Mouse (Mus musculus) hindbrain, embryonic 14.5 days (tissue): Measurements from ENCODE around the gene Nt5m. TPM values are rescaled to one million over a fixed set of nuclear protein-coding genes. Genes with fewer than 3 reads are reported as not detected.

ENCODE experiments used
- ATAC-seq: fragments of 200-750 bp; cut with Nextera tagmentation; 2 replicates; pipeline ENCODE4 v1.8.0; 2017; ENCODE audit warnings: moderate number of reproducible peaks, mild to moderate bottlenecking, moderate TSS enrichment, moderate library complexity; ENCODE audit not compliant: low FRiP score
- DNase-seq: peaks from one replicate; pipeline ENCODE4 v3.0.0-alpha.2; 2015; ENCODE audit warnings: low spot score
- H3K27ac ChIP-seq: fragments of 300-500 bp; sonication (generic); 2 replicates; pipeline ENCODE4 v1.5.1; 2014; ENCODE audit warnings: mild to moderate bottlenecking, moderate library complexity
- H3K27me3 ChIP-seq: fragments of 300-500 bp; sonication (generic); 2 replicates; pipeline ENCODE4 v1.6.1; 2014; ENCODE audit warnings: mild to moderate bottlenecking, low read length, mixed read lengths; ENCODE audit not compliant: control insufficient read depth, insufficient read depth
- H3K36me3 ChIP-seq: fragments of 300-500 bp; sonication (generic); replicated peaks from 2 replicates; pipeline ENCODE4 v1.6.1; 2014; ENCODE audit not compliant: control insufficient read depth, insufficient read depth
- H3K4me1 ChIP-seq: fragments of 300-500 bp; sonication (generic); replicated peaks from 2 replicates; pipeline ENCODE4 v1.6.1; 2014; ENCODE audit warnings: antibody characterized with exemption, low read length, mixed read lengths; ENCODE audit not compliant: control insufficient read depth, insufficient read depth
- H3K4me2 ChIP-seq: fragments of 300-500 bp; sonication (generic); replicated peaks from 2 replicates; pipeline ENCODE4 v1.6.1; 2014; ENCODE audit warnings: mild to moderate bottlenecking, moderate library complexity
- H3K4me3 ChIP-seq: fragments of 300-500 bp; sonication (generic); replicated peaks from 2 replicates; pipeline ENCODE4 v1.5.1; 2014; ENCODE audit warnings: mild to moderate bottlenecking, low read length
- H3K9ac ChIP-seq: fragments of 300-500 bp; sonication (generic); 2 replicates; pipeline ENCODE4 v1.6.1; 2014
- H3K9me3 ChIP-seq: fragments of 300-500 bp; sonication (generic); 2 replicates; pipeline ENCODE4 v1.6.1; 2016; ENCODE audit warnings: low read length; ENCODE audit not compliant: control insufficient read depth
- WGBS: fragments of 180-500 bp; shearing (Covaris S2); extraction: QIAGEN DNeasy Blood & Tissue Kit; methylation state at CpG from one replicate; pipeline ENCODE4 v1.1.7; 2014; 5-methylcytosine and 5-hydroxymethylcytosine counted together
- polyA plus RNA-seq: library from polyadenylated mRNA; unstranded; fragments of >200 nt; fragmentation: Nextera tagmentation; extraction: Ambion mirVana; gene quantifications from 2 replicates; pipeline ENCODE4 v1.2.1, GENCODE M21; 2014

The Nt5m gene
- polyA plus RNA-seq, 1 experiment from 2014 or later: 70.0 TPM

DNA sequence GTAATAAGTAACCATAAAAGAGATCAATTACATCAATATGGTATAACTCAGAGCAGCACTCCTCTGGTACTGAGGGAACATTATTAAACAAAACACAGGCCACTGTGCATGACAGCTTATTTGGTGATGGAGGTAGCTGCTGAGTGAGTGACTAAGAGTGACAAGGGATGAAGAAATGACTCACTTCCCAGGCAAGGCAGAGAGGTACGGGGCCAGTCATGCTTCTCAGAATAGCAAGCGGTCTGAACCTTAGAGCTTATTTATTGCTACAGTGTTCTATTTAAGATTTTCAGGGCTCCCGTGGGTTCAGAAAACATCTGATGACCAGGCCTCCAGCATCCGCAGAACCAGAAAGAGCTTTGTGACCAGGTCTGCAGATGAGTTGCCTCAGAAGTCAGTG is 74.5 kb downstream of the Nt5m start:
- Histone ChIP-seq H3K9me3 (no peaks in the 10 kb centered on the region), H3K4me2 (no peak overlapping the region), H3K27ac (no peak overlapping the region), H3K36me3 (no peaks in the 10 kb centered on the region), H3K4me3 (no peak overlapping the region), H3K27me3 (no peaks in the 10 kb centered on the region), H3K4me1 (no peaks in the 10 kb centered on the region), H3K9ac (no peak overlapping the region)
- ATAC-seq (no peak), DNase-seq (no peak)
- WGBS: 88% methylated on average over 4 of the region's 4 CpGs

DNA sequence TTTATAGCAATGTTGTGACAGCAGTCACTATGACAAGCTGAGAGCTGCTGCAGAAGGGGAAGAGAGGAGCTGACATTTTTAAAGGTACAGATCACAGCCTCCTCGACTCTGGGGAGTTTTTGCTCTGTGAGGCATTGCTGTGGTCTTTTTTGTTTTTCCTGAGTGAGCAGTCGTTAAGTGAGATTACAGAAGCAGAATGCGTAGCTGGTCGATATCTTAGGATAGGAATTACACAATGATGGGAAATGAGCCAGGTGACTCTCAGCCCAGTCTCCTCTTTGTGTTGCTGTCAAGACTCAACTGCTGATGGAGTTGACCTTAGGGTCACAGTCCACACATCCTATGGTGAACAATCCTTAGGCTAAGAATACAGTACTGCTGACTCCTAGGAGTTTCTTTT is 78.8 kb downstream of the Nt5m start:
- no peak overlapping the region for H3K4me2 ChIP-seq
- H3K9ac ChIP-seq: no peak overlapping the region
- ATAC-seq (no peak), DNase-seq (no peak)
- no peak overlapping the region for H3K27ac ChIP-seq
- H3K27me3 ChIP-seq: no peaks in the 10 kb centered on the region
- H3K4me3 ChIP-seq: no peak overlapping the region
- WGBS: 51% methylated on average over 4 of the region's 4 CpGs
- no peaks in the 10 kb centered on the region for H3K36me3 ChIP-seq
- H3K4me1 ChIP-seq: no peaks in the 10 kb centered on the region
- H3K9me3 ChIP-seq: no peaks in the 10 kb centered on the region

DNA sequence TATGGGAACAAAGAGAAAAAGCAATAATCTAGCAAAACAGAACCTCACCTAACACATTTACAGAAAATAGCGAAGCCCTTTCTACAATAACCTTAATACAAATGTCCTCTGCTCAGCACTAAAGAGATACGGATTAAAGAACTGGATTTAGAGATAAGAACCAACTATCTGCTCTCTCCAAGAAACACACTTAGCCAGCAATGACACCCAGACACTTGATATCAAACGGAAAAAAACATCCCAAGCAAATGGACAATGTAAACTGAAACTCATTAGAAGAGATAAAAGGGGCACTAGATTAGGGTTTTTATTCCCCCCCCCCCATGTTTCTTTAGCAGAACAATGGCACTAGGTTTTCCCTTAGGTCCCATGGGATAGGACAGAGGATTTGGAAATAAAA is 80.2 kb downstream of the Nt5m start:
- Histone ChIP-seq H3K27ac (no peak overlapping the region), H3K36me3 (no peaks in the 10 kb centered on the region), H3K4me3 (no peak overlapping the region), H3K9me3 (no peaks in the 10 kb centered on the region), H3K4me2 (no peak overlapping the region), H3K9ac (no peak overlapping the region), H3K4me1 (no peaks in the 10 kb centered on the region), H3K27me3 (no peaks in the 10 kb centered on the region)
- ATAC-seq: no peak
- 80% methylated on average over 3 of the region's 3 CpGs for whole genome bisulfite sequencing
- no peak for DNase-seq

DNA sequence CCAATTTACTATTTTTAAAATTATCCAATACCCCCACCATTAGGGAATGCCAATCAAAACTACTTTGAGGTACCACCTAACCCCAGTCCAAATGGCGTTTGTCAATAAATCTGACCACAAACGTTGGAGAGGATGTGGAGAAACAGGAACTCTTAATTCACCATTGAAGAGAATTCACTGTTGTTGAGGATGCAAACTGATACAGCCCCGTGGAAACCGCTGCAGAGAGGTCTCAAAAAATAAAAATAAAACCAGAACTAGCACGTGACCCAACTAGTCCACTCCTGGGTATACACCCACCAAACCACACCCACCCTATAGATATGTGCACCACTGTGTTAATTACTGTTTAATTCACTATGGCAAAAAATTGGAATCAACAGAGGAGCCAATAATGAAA is 81.1 kb downstream of the Nt5m start:
- Histone ChIP-seq H3K4me1 (no peaks in the 10 kb centered on the region), H3K9me3 (no peaks in the 10 kb centered on the region), H3K4me3 (no peak overlapping the region), H3K27ac (no peak overlapping the region), H3K36me3 (no peaks in the 10 kb centered on the region), H3K4me2 (no peak overlapping the region), H3K27me3 (no peaks in the 10 kb centered on the region), H3K9ac (no peak overlapping the region)
- DNase-seq: no peak
- no peak for ATAC-seq
- WGBS: 79% methylated on average over 5 of the region's 5 CpGs

DNA sequence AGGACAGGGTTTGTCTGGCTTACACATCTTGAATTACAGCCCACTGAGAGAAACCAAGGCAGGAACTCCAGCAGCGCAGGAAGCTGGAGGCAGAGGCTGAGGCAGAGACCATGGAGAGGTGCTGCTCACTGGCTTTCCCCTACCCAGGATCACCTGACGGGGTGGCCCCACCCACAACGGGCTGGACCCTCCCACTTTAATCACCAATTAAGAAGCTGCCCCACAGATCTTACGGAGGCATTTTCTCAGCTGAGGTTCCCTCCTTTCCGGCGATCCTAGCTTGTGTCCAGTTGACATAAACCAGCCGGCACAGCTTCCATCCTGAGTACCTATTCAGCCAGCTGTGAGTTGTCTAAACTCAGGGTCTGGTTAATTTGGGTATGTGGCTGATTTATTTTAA is 82.0 kb downstream of the Nt5m start:
- H3K4me2 ChIP-seq: no peak overlapping the region
- no peaks in the 10 kb centered on the region for H3K27me3 ChIP-seq
- H3K27ac ChIP-seq: no peak overlapping the region
- no peaks in the 10 kb centered on the region for H3K36me3 ChIP-seq
- H3K4me3 ChIP-seq: no peak overlapping the region
- no peaks in the 10 kb centered on the region for H3K4me1 ChIP-seq
- DNase-seq (no peak), ATAC-seq (no peak)
- no peak overlapping the region for H3K9ac ChIP-seq
- WGBS: 21% methylated on average over 7 of the region's 7 CpGs
- no peaks in the 10 kb centered on the region for H3K9me3 ChIP-seq

DNA sequence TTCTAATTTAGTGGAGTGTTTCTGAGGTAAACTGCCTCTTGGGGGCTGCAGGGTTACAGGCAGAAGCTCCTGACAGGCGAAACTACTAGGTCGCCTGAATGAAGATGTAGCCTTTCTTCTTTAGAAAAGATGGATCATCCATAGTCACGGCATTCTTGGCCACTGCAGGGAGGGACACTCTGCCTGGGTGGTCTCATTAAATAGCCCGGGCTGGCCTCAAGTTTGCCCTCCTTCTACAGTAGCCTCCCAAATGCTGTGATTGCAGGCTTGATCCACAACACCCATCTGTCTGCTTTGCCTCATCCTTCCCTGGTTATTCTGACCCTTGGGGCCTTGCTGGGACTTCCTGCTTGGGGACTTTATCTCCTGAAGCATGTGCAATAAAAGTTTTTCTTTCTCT is 90.8 kb downstream of the Nt5m start:
- no peaks in the 10 kb centered on the region for H3K27me3 ChIP-seq
- WGBS: 39% methylated on average over 4 of the region's 4 CpGs
- no peak overlapping the region for H3K4me3 ChIP-seq
- DNase-seq: no peak
- no peaks in the 10 kb centered on the region for H3K9me3 ChIP-seq
- H3K4me1 ChIP-seq: 0 out of 2 replicates have a peak, but pooled peaks cover 2% of the 10 kb centered on the region
- no peak overlapping the region for H3K9ac ChIP-seq
- H3K27ac ChIP-seq: no peak overlapping the region
- H3K36me3 ChIP-seq: no peaks in the 10 kb centered on the region
- H3K4me2 ChIP-seq: no peak overlapping the region
- ATAC-seq: no peak

Other genes starting within 250 kb of the Nt5m start
- gene Olfr223, start 246.2 kb upstream of the Nt5m start, polyA plus RNA-seq: not detected in 2 replicates
- gene Mprip, start 178.1 kb upstream of the Nt5m start, polyA plus RNA-seq: 68.1 and 71.5 TPM in 2 replicates
- 4.3 and 5.2 TPM in 2 replicates for gene Pld6, start 51.8 kb upstream of the Nt5m start, polyA plus RNA-seq
- 35.9 and 39.7 TPM in 2 replicates for gene Flcn, start 29.4 kb upstream of the Nt5m start, polyA plus RNA-seq
- gene Cops3, start 391 bp downstream of the Nt5m start, polyA plus RNA-seq: 198 and 199 TPM in 2 replicates
- 32.7 and 36.1 TPM in 2 replicates for gene Med9, start 108.8 kb downstream of the Nt5m start, polyA plus RNA-seq
- gene Rasd1, start 125.5 kb downstream of the Nt5m start, polyA plus RNA-seq: 0.97 and 1.3 TPM in 2 replicates
- 7.7 and 7.9 TPM in 2 replicates for gene Pemt, start 207.0 kb downstream of the Nt5m start, polyA plus RNA-seq